Mouse (Mus musculus): Measurements from ENCODE around the gene Il1r1.

The Il1r1 gene

DNA sequence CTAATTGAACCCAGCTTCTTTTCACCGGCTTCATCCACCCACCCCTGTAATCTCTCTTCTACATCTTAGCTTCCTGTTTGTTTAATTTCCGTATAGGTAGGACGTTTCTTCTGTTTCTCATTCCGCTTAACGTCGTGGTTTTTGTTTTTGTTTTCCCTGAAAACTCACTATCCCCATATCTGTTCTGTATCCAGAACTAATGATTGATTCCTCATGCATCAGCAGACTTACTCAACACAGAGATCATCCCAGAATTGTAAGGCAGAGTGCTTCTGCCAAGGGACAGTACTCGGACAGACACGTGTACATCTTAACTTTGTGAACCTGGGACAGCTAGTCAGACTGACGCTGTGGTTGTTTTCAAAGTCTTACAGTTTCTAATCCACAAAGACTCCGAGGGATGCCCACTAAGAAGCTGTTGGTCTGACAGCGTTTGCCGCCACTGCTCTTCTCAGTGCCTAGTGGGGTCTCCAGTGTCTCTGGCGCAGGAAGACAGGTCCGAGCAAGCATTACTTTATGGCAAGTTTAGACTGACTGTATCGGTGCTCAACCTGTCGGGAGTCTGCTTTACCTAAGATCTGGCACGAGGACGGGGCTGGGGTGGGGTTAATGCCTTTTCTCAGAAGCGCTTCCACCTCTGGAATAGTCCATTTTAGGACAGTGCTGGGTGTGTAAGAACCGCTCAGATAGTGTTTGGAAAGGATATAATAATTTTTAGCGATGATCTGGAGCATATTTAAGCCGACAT is 100.2 kb downstream of the Il1r1 start:
- DNase-seq: peak; percentile 29

DNA sequence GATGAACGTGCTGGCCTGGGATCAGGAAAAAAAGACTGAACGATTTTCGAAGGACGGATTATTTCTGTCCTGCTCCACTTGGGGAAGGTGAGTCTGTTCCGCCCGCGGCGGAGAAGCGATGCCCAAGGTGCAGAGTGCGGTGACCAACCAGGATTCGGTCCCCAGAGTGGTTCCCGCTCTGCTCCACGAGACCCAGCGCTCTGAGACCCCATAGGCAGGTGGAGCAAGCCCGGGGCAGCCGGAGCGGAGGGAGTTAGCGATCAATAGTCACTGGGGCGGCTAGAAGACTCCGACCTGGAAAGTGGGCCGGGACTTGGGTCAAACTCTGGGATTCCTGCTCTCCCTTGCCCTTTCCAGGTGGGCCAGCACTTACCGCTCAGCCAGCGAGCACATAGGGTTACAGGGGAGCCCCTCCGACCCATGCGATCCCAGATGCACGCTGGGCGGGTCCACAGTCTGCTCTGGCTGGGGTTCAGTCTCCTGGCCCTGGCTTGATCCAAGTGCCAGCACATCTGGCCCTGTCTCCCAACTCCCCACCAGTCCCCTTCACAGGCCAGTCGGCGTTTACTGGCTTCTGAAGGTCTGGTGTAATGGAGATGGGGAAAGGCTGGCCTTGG is 100.9 kb downstream of the Il1r1 start:
- DNase-seq: peak; percentile 15

DNA sequence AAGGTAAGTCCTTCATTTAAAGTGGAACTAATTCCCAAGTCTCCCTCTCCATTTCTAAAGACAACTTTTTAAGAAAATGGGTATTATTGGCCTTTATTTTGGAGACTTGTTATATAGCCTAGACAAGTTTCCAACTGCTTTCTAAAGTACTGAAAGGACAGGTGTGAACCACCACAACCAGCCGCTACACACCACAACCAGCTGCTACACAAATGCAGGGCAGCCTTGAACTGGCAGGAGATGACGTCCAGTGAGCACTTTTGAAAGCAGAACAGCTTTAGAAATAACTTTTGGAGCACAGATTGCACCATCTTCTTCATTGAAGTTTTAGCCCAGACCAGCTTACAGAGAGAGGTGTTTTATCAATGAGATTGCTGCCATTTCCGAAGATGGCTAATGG is 102.7 kb downstream of the Il1r1 start:
- DNase-seq: no peak

DNA sequence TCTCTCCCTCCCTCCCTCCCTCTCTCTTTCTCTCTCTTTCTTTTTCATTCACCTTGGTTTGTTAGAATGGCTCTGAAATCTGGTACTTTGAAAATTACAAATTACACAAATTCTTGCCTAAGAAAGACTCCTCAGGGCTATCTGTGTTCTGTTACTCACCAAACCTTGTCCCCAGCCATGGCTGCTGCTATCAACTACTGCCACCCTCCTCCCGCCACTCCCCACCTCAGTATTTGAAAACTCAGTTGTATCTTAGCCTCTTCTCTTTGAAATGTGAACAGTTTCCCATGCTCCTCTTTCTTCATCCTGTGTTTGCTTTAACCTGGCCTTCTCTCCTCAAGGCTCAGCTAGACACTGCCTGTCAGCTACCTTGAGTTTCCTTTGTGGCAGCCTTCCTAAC is 104.6 kb downstream of the Il1r1 start:
- no peak for DNase-seq

DNA sequence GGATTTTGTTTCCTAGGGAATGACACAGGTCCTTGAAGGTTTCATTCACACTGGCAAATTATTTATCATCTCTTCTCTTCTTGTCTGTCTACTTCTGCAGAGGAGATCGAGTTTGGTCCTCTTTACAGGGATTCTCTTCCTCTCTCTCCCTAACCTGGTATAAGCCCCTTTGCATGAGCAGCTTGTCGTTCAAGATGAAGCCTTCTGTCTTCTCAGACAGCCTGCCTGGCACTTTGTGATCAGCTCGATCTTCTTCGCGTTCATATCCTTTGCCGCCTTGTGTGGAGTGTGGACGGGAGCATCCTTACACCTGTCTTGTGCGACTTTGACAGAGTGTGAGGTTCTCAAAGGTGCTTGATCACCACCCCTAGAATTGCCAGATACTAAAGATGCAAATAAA is 105.3 kb downstream of the Il1r1 start:
- DNase-seq: no peak

DNA sequence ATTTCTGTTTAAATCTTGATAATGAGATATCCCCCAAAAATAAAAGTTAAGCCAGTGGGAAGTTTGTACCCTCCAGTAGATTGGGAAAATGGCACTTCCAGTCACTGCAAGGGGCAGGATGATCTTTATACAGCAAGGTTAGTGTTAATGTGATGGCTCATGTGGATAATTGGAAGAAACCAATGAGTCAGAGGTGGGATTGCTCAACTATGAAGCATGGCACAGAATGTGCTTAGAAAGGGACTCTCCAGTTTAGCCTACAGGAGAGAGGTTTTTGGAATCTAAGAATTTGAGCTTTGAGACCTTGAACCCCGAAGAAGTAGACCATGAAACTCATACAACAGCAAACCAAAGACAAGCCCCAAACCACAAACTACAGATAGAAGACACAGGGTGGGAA is 114.5 kb downstream of the Il1r1 start:
- no peak for DNase-seq

DNA sequence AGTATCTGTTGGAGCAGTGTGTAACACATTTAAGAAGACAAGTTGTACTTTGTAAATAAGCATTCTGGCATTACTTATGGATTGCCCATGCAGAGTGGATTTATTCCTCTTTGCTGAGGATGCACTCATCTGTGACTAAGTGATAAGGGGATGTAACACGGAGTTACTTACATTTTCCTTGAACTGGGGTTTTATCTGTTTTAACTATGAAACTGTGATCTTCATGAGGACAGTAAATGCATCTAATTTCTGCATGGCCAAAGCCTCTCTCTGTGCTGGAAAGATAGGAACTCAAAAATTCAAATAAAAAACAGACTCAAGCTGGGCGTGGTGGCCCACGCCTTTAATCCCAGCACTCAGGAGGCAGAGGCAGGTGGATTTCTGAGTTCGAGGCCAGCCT is 115.2 kb downstream of the Il1r1 start:
- no peak for DNase-seq

DNA sequence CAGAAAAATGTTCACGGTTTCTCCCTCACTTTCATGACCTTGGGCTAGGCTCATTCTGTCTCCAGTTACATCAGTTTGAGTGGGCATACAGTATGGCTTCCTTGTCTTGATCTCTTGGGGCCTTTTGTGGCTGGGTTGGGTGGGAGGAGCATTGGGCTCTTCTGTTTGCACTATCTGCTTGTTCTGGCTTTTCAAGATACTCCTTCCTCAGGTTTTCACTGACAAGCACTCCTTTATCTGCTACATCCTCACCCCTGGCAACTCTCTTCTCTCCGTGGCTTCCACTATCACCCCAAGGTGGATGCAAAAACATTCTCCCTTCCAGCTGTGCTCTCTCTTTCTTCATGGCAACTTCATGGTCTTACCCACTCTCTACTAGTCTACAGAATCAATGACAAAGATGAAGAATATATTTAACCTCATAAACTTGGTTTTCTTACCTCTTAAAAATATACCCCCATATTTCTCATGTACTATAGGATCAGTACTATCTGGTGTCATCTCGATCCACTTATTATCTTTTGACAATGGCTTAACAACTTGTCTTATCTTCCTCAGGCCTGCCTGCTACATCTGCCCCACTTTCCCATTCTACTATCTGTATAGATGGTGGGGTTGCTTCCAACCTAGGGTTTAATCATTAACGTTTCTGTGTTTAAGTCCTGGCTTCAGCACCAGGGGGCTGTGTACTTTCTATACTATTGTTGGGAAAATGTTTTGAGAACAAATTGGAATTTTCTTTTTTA is 127.5 kb downstream of the Il1r1 start:
- DNase-seq: no peak

DNA sequence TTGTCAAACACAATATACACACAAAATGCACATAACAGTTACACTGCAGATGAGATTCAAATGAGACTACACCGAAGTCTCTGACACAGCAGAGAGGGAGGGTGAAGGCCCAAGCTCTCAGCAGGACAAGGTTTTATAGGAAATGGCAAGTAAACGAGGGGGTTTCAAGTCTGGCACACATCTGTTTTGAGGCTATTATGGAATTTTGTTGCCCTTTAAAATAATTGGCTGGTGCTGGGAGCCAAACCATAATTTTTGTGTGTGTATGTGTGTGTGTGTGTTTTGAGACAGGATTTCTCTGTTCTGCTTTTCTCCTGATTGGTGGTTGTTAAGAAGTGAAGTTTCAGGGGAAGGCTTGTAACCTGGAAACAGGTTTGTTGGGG is 128.0 kb downstream of the Il1r1 start:
- no peak for DNase-seq

DNA sequence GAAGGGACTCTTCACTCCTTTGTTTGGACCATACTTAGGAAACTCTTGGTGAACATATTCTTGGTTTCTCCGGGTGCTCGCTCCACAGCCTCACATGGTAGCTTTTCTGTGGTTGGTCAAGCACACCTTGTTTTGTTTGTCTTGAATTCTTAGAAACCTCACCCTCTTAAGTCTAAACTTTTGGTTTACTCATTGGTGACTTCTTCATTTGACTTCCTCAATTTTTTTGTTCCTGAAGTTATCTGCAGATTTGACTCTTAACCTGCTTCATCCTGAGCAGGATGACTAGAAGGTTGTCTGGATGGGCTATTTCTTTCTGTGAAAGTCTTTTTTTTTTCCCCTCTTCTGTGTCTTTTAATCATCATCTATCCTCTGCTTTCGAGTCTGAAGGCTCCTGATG is 129.8 kb downstream of the Il1r1 start:
- no peak for DNase-seq

DNA sequence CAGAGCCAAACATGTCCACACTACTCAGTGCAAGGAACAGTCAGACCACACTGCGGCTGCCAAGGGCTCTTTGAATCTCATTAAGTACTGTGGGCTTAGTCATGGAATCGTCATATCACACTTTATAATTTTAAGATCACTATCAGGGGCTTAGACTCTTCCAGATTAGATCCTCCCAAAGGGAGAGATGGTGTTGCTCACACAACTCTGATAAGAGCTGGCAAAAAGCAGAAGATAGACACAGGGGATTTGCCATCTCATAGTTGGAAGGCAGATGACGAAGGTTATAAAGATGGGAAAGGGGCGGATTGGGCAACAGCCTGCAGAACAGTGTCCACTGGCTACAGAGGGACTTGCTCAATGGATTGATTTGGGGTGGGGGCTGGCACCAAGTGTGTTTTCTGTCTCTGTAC is 130.6 kb downstream of the Il1r1 start:
- DNase-seq: no peak

DNA sequence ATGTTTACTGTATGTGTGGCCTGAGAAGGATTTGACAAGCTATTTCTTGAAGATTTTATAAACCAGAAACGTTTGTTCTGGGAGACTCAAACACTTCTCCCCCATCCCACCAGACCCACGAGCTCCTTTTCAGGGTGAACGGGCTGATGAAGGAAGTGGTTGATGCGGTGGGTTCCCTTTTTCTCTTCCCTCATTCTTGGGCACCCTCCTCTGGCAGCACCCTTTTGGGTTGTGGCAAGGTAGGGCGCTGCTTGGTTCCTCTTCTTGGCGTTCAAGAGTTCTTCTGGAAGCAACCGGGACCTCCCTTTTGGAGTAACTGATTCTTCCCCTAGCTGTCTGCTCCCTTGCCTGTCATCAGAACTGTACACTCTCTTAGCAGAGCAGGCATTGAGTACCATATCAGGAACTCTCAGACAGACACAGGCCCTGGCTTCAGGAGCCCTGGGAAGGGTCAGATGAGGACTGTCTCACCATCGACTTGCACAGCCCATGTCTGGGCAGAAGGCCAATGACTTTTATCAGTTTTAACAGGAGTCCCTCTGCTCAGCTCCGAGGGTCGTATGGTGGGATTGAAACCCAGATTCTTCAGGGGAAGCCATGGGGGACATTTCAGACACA is 131.1 kb downstream of the Il1r1 start:
- DNase-seq: no peak

DNA sequence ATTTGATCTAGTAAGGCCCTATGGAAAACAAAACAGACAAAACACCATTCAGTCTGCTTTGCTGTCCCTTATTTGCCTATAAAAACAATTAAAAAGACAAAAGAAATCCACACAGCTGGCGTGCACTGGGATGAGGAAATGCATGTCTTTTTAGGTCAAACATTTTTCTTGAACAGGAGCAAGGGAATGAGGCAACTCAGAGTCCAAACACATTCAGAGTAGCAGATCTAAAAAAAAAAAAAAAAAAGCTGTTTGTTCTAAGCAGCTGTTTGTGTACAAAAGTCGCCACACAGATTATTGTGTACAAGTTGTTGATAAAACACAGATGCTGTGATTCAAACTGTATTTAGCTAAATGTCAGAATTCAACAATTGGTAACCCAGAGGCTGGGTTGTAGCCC is 133.0 kb downstream of the Il1r1 start:
- no peak for DNase-seq

DNA sequence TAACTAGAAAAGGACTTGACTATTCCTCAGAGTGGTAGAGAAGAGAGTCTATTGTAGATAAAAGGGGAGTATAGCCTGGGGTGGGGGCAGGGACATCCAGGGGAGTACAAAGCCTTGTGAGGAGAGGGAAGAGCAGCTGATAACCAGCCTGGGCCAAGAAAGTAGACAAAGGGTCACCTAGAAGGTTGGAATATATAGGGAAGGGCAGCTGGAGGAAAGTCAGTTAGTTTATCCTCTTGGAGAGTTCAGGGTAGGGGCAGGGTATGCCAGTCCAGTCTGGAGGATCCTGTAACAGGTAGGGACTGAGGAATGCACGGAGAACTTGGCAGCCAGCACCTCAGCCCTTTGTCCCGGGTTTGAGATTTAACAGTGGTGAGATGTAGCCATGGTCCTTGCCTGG is 133.5 kb downstream of the Il1r1 start:
- no peak for DNase-seq

DNA sequence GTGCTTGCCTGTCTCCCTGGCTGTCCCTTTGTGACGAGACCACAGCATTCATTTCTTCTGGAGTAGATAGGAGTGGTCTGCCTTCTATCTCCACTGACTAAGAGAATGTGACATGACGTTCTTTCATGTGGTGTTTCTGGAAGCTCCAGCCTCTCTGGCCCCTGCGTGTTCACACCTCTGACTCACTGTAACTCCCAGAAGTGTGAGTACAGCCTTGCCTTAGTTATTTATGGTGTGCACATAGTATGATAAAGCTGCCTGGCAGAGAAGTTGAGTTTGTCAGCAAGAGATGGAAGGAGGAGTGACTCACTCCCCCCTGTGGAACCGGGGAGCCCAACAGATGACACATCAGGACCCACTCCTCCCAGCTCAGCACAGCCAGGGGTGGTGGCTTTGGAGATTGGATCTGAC is 133.9 kb downstream of the Il1r1 start:
- no peak for DNase-seq

DNA sequence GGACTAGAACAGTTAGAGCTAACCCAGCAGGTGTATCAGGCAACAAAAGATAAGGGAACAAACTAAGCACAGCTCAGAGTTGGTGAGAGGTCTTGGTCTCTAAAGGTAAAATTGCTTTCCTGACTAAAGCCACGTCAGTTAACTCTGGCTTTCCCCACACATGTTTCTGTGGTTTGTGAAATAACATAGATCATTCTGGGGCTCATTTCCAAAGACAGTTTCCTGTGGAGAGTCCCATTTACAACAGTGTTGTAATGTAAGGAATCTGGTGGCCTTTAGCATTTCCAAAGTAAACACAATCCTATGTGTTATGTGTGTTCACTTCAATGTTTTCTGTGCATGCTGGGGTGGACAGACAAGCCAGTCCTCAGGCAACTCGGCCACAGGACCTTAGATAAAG is 134.9 kb downstream of the Il1r1 start:
- no peak for DNase-seq

DNA sequence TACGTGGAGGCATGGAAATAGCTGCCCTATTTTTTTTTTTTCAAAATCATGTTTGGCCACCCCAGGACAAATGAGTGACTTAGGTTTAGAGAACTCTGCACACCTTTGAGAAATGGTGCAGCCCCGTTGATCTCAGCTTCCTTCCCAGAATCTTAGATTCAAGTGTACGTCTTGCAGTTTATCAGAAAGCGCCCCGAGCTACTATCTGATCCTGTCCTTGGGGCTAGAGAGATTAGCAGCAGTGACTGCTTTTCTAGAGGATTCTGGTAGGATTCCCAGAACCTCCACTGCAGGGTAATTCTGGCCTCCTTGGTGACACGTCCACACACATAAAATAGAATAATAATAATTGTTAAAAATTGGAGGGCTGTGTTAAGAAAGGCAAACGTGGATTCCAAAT is 136.1 kb downstream of the Il1r1 start:
- no peak for DNase-seq

DNA sequence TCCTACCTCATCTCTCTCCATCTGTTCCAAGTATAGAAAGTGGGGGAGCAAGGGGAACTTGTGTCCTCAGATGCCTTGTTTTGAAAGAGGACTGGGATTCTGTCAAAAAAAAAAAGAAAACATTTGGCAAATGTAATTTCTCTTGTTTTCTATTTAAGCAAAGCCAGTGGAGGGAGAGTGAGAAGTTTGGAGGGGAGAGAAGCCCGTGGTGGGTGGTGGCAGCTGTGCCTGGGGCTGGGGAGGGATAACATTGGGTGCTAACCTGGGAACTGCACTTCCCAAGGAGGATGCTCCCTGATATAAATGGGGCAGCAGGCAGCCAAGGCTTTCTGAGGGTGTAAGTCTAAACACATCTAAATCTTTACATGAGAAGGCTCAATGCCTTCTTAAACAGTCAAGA is 136.7 kb downstream of the Il1r1 start:
- DNase-seq: no peak

DNA sequence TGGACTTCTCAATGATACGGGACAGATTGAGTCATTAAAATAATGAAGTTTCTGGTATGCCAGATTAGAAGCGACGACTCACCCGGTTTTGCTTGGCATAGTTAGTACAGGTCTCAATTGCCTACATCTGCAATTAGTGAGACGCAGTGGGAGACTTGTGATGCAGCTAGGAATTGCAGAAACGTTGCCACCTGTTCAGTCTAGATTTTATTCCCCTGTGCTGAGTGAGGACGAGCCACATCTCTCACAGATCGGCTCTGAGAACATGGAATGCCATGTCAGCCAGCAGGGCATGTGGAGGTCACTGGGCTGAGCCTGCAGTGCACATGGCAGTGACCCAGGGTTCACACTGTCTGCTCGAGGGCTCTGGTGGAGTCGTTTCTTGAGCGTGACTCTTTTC is 137.9 kb downstream of the Il1r1 start:
- DNase-seq: no peak
